Mouse (Mus musculus): ENCODE measurements around the gene Tma16. TPM values are rescaled to one million over a fixed set of nuclear protein-coding genes. Genes with fewer than 3 reads are reported as not detected.

Tma16 gene
- 7.6 and 7.9 TPM in 2 replicates for polyA plus RNA-seq (2012; rRNA removed)

- TF ChIP-seq POLR2A (IDR thresholded peaks at IDR 0.05; ENCODE audit: borderline replicate concordance, insufficient read depth, low read length) (peak; percentile 48; the same call in 1 of the 2 replicates), CTCF (IDR thresholded peaks at IDR 0.05; ENCODE audit: borderline replicate concordance, insufficient read depth, low read depth, low read length) (no peak)
- peak; percentile 80 to 88 for DNase-seq
- H3K27me3 ChIP-seq (ENCODE audit: control insufficient read depth, insufficient read depth, low read length) = no peaks in the 10 kb centered on the region
- peak within 1 kb of the TSS; percentile 97 for H3K4me3 ChIP-seq (replicated peaks; ENCODE audit: insufficient read depth, low read depth, low read length)
- H3K27ac ChIP-seq (ENCODE audit: insufficient read depth, low read length) = peak within 1 kb of the TSS; percentile 78
- WGBS = under 1% methylated on average over 45 of the region's 45 CpGs
- H3K4me1 ChIP-seq (ENCODE audit: control insufficient read depth, insufficient read depth, low read length) = no peaks in the 10 kb centered on the region
These were observed at the start of gene Tma16 for GRCm38 (mm10) chr8:66486084-66486763. TSS of gene Tma16 (minus strand) at chr8:66486530.

- Histone ChIP-seq H3K27ac (ENCODE audit: insufficient read depth, low read length) (no peak overlapping the region), H3K4me1 (ENCODE audit: control insufficient read depth, insufficient read depth, low read length) (no peaks in the 10 kb centered on the region), H3K4me3 (replicated peaks; ENCODE audit: insufficient read depth, low read depth, low read length) (no peak overlapping the region), H3K27me3 (ENCODE audit: control insufficient read depth, insufficient read depth, low read length) (no peaks in the 10 kb centered on the region)
- no peak for DNase-seq
- TF ChIP-seq CTCF (IDR thresholded peaks at IDR 0.05; ENCODE audit: borderline replicate concordance, insufficient read depth, low read depth, low read length) (no peak), POLR2A (IDR thresholded peaks at IDR 0.05; ENCODE audit: borderline replicate concordance, insufficient read depth, low read length) (no peak)
These were observed 34.2 kb upstream of the Tma16 start for GRCm38 (mm10) chr8:66520576-66520975.

GRCm38 (mm10) chr8:66519149-66519548 is 32.8 kb upstream of the Tma16 start:
- no peak for TF ChIP-seq POLR2A (IDR thresholded peaks at IDR 0.05; ENCODE audit: borderline replicate concordance, insufficient read depth, low read length)
- TF ChIP-seq CTCF (IDR thresholded peaks at IDR 0.05; ENCODE audit: borderline replicate concordance, insufficient read depth, low read depth, low read length) = no peak
- WGBS = 74% methylated on average over 2 of the region's 2 CpGs
- no peaks in the 10 kb centered on the region for H3K4me1 ChIP-seq (ENCODE audit: control insufficient read depth, insufficient read depth, low read length)
- no peak overlapping the region for H3K27ac ChIP-seq (ENCODE audit: insufficient read depth, low read length)
- H3K4me3 ChIP-seq (replicated peaks; ENCODE audit: insufficient read depth, low read depth, low read length) = no peak overlapping the region
- DNase-seq = no peak
- H3K27me3 ChIP-seq (ENCODE audit: control insufficient read depth, insufficient read depth, low read length) = no peaks in the 10 kb centered on the region

- TF ChIP-seq CTCF (IDR thresholded peaks at IDR 0.05; ENCODE audit: borderline replicate concordance, insufficient read depth, low read depth, low read length) (no peak), POLR2A (IDR thresholded peaks at IDR 0.05; ENCODE audit: borderline replicate concordance, insufficient read depth, low read length) (no peak)
- H3K4me3 ChIP-seq (replicated peaks; ENCODE audit: insufficient read depth, low read depth, low read length) = no peak within 1 kb of the TSS
- no peak within 1 kb of the TSS for H3K27ac ChIP-seq (ENCODE audit: insufficient read depth, low read length)
- WGBS = 97% methylated on average over 22 of the region's 22 CpGs
- DNase-seq = no peak
- H3K4me1 ChIP-seq (ENCODE audit: control insufficient read depth, insufficient read depth, low read length) = no peaks in the 10 kb centered on the region
- no peaks in the 10 kb centered on the region for H3K27me3 ChIP-seq (ENCODE audit: control insufficient read depth, insufficient read depth, low read length)
These were observed 25.2 kb upstream of the Tma16 start, which contains the start of gene Tktl2 for GRCm38 (mm10) chr8:66511537-66511936. TSS of gene Tktl2 (plus strand) at chr8:66511756.

- TF ChIP-seq CTCF (IDR thresholded peaks at IDR 0.05; ENCODE audit: borderline replicate concordance, insufficient read depth, low read depth, low read length) (no peak), POLR2A (IDR thresholded peaks at IDR 0.05; ENCODE audit: borderline replicate concordance, insufficient read depth, low read length) (no peak)
- no peak overlapping the region for H3K27ac ChIP-seq (ENCODE audit: insufficient read depth, low read length)
- H3K27me3 ChIP-seq (ENCODE audit: control insufficient read depth, insufficient read depth, low read length) = no peaks in the 10 kb centered on the region
- no peaks in the 10 kb centered on the region for H3K4me1 ChIP-seq (ENCODE audit: control insufficient read depth, insufficient read depth, low read length)
- DNase-seq = no peak
- H3K4me3 ChIP-seq (replicated peaks; ENCODE audit: insufficient read depth, low read depth, low read length) = no peak overlapping the region
- WGBS = 69% methylated on average over 2 of the region's 2 CpGs
These were observed 17.1 kb upstream of the Tma16 start for GRCm38 (mm10) chr8:66503381-66503780.

GRCm38 (mm10) chr8:66496998-66497577 is 10.8 kb upstream of the Tma16 start:
- Histone ChIP-seq H3K4me1 (ENCODE audit: control insufficient read depth, insufficient read depth, low read length) (no peaks in the 10 kb centered on the region), H3K27me3 (ENCODE audit: control insufficient read depth, insufficient read depth, low read length) (no peaks in the 10 kb centered on the region), H3K4me3 (replicated peaks; ENCODE audit: insufficient read depth, low read depth, low read length) (no peak overlapping the region), H3K27ac (ENCODE audit: insufficient read depth, low read length) (no peak overlapping the region)
- TF ChIP-seq POLR2A (IDR thresholded peaks at IDR 0.05; ENCODE audit: borderline replicate concordance, insufficient read depth, low read length) = no peak
- peak; percentile 41; the same call in 1 of the 2 replicates for TF ChIP-seq CTCF (IDR thresholded peaks at IDR 0.05; ENCODE audit: borderline replicate concordance, insufficient read depth, low read depth, low read length)
- WGBS = 30% methylated on average over 4 of the region's 4 CpGs
- DNase-seq = peak in 1 of 2 experiments; percentile 27

GRCm38 (mm10) chr8:66495726-66496125 is 9.4 kb upstream of the Tma16 start:
- H3K4me3 ChIP-seq (replicated peaks; ENCODE audit: insufficient read depth, low read depth, low read length) = no peak overlapping the region
- H3K4me1 ChIP-seq (ENCODE audit: control insufficient read depth, insufficient read depth, low read length) = no peaks in the 10 kb centered on the region
- 5% methylated on average over 8 of the region's 8 CpGs for WGBS
- no peak overlapping the region for H3K27ac ChIP-seq (ENCODE audit: insufficient read depth, low read length)
- peak; percentile 51 to 65 for DNase-seq
- no peak for TF ChIP-seq POLR2A (IDR thresholded peaks at IDR 0.05; ENCODE audit: borderline replicate concordance, insufficient read depth, low read length)
- TF ChIP-seq CTCF (IDR thresholded peaks at IDR 0.05; ENCODE audit: borderline replicate concordance, insufficient read depth, low read depth, low read length) = peak; percentile 65; the same call in 1 of the 2 replicates
- no peaks in the 10 kb centered on the region for H3K27me3 ChIP-seq (ENCODE audit: control insufficient read depth, insufficient read depth, low read length)

GRCm38 (mm10) chr8:66494496-66494895 is 8.2 kb upstream of the Tma16 start:
- TF ChIP-seq POLR2A (IDR thresholded peaks at IDR 0.05; ENCODE audit: borderline replicate concordance, insufficient read depth, low read length) (no peak), CTCF (IDR thresholded peaks at IDR 0.05; ENCODE audit: borderline replicate concordance, insufficient read depth, low read depth, low read length) (no peak)
- Histone ChIP-seq H3K27me3 (ENCODE audit: control insufficient read depth, insufficient read depth, low read length) (no peaks in the 10 kb centered on the region), H3K4me3 (replicated peaks; ENCODE audit: insufficient read depth, low read depth, low read length) (no peak overlapping the region), H3K27ac (ENCODE audit: insufficient read depth, low read length) (no peak overlapping the region), H3K4me1 (ENCODE audit: control insufficient read depth, insufficient read depth, low read length) (no peaks in the 10 kb centered on the region)
- 75% methylated on average over 2 of the region's 2 CpGs for WGBS
- DNase-seq = no peak

Measured in cerebellum, adult 2 months (tissue).